Mouse (Mus musculus) right cerebral cortex, postnatal 10 days (tissue): ENCODE measurements at regions not wholly inside any gene's neighbourhood (a gene's known extent, or its start where the extent isn't known, plus 50 kb on each side); places are given as distances from the start of the nearest gene placed in this dataset.
A peak's percentile ranks its signal among the peaks of the same experiment; 100 is the strongest.

ENCODE experiments used
- DNase-seq, 2 experiments: peaks; one replicate each; pipeline ENCODE4 v3.0.0; 2021; ENCODE audit warnings: low spot score in 2 of 2

DNA sequence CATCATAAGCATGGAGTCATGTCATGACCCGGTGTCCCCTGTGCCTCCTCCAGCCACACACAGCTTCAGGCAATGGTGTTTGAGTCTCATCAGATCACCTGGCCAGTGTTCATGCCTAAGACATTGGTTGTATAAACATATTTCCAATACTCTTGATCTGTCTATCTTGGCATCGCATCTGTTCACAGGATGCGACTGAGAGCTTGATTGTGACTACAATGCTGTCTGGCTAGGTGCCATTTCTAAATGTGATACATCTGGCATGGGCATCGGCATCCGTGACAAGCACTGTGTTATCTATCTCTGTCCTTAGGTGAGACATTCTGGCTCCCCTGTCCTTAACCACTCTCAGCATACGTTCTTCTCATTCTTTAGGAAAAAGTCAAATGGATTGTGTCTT is 102.3 kb upstream of the Fut8 start:
- no peak for DNase-seq

DNA sequence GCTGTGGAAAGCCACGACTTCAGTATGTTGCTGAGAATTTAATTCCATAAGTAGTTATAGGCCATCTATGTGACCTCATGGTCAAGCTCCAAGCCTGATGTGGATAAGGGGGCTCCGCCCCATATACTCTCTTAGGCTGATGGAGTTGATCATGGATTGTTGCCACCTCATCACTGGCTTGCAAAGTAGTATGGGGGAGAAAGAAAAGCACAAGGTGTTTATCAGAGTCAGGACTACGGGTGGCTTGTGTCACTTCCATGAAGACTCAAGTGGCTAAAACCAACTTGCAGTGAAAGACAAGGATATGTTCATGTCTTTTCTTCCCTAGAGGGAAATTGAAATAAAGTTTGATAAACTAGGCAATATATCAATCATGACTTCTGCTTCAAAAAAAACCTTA is 102.9 kb upstream of the Fut8 start:
- no peak for DNase-seq

DNA sequence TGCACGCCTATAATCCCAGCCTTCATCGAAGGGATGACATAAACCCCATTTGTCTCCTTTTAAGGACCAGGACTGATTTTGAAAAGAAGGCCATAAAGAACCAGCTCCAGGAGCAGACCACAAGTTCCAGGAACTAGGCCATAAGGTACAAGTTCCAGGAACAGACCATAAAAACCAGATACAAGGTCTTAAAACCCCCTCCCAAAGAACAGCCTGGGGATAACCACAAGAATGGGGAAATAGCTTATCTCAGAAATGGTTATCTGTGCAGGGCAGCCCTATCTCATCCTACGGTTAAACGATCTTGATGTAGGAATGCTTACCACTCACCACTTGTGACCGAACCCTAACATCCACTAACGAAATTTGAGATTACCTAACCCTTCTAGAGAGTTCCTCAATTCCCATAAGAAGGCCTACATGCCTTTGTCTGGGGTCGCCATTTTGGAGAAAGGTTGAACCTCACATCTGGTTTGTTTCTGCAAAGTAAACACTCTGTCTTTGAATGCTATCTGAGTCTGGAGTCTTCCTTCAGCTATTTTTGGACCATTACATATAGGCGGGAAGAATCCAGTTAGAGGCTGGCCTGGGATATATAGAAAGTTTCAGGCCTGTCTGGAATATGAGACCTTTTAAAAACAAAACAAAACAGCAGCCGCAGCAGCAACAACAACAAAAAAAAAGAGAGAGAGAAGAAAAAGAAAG is 103.5 kb upstream of the Fut8 start:
- no peak for DNase-seq

DNA sequence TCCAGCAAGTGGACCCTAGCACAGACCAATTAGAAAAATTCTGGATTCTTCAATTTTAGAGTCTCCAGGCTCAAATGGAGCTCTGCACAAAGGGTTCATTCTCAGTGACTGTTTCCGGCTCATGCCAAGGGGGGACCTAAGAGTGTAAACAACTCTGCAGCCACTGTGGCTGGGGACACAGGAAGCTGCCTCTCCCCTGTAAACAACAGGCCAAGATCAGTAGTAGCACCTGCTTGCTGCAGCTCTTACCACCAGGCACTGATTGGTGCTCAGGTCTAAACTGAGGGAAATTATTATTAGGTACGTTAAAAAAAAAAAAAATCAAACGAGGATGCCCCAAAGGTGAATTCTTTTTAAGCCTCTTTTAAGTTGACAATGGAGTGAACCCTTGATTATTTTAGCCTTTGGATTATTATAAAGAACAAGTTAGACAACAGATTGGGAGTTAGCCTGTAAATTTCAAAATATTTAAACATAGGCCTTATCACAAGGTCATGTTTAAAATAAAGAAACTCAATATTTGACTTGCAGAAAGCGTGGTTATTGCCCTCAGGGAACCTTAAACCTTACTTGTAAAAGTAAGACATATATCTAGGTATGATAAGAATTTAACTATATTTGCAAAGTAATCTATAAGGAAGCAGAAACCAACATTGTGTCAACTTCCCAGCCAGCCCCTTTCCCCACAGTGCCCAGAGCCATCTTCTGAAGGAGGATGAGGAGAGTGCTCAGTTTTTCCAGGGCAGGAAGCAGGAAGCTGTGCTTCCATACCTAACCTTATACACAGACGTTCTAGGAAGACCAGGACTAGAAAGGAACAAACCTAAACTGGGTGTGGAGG is 104.2 kb upstream of the Fut8 start:
- no peak for DNase-seq

DNA sequence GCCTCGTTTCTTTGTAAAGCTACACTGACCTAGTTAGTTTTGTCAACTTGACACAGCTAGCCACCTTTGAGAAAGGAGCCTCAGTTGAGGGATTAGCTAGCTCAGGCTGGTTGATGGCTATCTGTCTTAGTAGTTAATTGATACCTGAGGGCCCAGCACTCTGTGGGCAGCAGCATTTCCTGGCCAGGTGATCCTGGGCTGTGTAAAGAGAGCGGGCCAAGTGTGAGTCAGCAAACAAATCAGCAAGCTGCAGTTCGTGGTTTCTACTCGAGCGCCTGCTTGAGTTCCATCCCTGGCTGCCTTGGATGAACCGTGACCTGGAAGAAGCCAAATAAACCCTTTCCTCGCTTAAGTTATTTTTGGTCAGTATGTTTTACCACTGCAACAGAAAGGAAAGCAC is 106.6 kb upstream of the Fut8 start:
- no peak for DNase-seq

DNA sequence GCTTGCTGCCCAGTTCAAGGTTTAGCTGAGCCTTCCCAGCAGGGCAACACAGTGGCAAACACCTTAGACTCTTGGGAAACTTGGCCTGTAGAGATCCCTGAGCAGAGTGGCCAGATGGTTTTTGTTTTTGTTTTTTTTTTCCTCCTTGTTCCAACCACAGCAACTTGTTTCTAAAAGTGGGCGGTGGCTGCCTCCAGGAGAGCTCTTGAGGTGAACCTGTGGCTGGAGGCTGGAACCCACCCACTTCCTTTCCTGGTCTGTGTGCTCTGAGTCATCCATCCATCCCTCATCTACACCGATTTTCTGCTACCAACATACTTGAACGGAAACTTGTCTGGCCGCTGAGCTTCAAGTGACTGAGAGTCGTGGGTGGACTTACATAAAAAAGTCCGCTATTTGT is 107.4 kb upstream of the Fut8 start:
- no peak for DNase-seq

DNA sequence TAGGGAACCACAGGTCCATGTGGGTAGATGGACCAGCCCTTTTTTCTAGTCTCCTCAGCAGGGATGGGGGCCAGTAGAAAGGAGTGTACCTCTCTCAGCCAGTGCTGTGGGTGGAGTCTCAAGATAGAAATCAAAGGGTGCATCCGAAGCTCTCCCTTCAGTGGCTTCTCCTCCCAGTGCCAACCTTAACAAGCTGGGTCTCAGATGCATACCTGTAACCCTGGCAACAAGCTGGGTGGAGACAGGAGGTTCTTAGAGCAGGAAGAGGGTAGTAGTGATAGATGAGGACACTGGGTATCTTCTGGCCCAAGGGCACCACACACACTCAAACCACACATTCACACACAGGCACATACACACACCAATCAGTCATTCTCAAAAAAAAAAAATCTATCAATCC is 113.7 kb upstream of the Fut8 start:
- no peak for DNase-seq

DNA sequence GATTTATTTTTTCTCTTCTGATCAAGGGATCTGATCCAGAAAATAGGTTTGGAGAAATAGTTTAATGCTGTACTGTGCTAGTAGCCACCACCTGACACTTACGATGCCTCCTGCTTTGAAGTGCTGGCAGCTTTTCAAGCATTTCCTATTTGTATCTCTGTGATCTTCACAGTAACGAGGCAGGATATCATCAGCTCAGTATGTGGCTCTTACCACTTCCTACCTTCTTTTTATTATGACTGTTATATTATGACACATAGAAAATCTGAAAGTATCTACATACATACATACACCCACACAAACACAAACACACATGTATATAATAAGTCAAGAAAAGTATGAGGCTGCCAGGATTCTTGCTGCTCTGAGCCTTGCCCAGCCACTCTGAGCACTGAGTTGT is 124.4 kb upstream of the Fut8 start:
- no peak for DNase-seq

DNA sequence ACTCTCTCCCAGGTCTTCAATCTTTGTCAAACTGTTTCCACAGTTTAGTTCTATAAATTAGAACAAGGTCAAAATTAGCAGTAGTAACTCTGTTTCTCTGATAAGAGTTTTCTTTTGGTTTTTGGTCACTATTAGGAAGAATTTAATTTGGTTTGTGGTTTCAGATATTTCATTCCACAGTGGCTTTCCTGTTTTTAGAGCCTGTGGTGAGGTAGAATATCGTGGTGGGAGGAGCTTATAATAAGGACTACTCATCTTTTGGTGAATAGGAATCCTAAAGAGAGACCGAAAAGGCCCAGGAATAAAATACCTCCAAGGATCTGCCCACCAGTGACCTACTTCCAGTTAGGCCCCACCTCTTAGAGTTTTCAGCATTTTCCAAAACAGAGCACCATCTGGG is 125.8 kb upstream of the Fut8 start:
- no peak for DNase-seq

DNA sequence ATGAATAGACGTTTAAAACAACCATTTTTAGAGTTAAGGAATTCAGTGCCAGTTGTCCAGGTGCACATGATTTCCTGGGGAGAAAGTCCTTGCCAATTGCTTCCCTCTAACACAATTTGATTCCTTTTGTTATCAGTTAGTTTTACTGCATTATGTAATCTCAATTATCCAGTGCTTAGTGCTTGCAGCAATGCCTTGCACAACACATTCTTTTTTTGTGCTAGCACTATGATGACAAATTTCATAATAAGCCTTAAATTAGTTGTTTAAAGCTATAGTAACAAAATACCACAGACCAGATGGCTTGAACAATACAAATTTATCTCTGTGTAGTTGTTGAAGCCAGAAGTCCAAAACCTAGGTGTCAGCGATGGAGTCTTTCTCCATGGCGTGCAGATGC is 130.7 kb upstream of the Fut8 start:
- no peak for DNase-seq

DNA sequence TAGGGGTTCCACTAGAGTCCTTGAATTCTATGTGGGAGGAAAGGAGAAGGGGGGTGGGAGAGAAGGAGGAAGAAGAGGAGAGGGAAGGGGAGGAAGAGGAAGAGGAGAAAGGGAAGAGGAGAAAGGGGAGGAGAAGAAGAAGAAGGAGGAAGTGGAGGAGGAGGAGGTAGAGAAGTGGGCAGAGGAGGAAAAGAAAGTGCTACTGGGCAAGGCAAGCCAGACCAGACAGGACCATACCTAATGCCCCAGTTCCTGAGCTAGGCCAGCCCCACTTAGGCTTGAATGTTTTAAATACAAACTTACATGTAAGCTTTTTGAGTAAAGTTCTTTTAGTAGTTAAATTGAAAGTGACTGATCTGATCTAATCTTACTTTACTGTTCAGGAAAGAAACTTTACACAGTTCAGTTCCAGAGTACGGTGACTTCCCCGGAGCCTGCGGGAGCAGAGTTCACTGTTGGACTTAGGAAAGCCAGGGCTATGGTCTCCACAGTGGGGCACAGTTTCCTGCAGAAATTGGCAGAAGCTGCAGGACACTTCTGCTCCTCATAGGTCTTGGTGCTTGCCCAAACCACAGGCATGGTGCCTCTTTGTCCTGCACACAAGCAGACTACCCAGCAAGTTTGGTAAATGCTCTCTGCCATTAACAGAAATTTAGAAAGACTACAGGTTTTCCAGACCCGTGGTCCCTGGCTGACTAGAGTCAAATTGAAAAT is 131.9 kb upstream of the Fut8 start:
- no peak for DNase-seq

DNA sequence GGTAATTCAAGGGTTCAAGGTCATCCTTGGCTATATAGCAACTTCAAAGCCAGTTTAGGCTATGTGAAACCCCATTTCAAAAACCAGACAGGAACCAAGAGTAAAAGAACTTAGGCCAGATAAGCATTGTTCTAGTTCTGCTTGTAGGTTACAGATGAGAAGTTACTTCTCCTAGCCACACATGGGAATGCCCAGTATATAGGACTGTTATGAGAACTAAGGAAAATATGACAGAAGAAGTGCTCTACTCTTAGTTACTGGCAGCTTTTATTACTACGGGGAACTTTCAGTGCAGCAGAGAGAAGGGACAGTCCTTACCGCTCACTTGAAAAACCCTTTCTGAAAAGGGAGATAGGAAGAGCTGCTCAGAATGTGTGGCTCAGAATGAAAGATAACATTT is 137.4 kb upstream of the Fut8 start:
- DNase-seq: no peak

DNA sequence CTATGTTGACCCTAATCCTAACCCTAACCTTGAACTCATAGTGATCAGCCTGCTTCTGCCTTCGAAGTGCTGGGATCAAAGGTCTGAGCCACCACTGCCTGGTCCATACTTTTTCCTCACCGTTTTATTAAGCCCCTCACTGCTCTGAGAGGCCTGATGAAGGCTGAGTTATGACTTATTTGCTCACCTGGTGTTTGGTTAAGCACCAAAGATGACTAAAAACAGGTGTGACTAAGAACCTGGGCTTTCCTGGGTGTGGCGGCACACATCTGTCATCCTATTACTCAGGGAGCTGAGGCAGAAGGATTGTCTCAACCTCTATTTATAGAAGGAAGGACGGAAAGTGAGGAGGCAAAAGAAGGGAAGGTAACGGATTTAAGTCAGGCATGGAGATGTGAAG is 137.5 kb upstream of the Max start:
- DNase-seq: no peak

DNA sequence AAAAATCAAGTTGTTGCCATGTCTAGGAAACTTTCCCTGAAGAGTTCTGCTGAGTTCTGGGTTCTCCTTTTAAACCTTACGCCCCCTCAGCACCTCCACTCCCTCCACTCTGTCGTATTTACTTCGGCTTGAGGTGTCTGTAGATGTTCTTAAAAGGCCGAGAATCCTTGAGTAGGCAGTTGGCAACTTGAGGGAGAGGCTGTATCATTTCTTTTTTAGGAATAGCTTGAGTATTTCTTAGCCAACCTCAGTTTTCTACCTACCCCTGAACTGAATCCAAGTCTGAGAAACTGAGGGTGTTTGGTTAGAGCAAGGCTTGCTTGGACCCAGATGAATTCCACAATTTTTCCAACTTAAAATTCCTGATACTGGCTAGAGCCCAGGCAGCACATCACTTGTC is 136.8 kb upstream of the Max start:
- no peak for DNase-seq

DNA sequence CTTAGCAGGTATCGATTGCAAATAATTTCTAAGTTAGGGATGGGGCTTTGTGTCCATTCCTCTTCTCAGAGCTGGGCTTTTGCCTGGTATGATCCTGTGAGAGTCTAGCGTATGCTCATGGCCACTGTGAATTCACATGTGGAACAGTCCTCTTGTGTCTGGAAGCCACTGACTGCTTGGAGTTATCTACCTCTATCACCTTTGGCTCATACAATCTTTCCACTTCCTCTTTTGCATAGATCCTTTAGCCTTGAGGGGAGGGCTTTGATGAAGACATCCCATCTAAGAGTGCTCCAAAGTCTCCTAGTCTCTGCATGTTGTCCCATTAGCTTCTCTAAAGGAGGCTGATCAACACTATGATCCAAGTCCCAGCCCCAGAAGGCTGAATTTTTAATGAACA is 135.8 kb upstream of the Max start:
- no peak for DNase-seq

DNA sequence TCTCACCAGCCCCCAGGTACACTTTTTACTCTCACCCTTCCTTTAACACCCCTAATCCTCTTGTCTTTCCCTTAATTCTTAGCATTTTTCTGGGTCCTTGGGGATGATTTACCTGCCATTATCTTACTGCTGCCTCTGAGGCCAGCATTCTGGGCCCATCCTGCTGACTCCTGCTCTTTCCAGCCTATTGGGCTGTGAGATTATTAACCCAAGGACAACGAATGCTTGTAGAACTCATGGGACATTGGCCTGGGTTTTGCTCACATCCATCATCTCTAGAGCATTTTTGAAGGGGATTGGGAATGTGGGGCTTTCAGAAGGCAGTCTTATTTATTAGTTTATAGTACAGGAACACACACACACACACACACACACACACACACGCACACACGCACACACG is 134.5 kb upstream of the Max start:
- DNase-seq: no peak

DNA sequence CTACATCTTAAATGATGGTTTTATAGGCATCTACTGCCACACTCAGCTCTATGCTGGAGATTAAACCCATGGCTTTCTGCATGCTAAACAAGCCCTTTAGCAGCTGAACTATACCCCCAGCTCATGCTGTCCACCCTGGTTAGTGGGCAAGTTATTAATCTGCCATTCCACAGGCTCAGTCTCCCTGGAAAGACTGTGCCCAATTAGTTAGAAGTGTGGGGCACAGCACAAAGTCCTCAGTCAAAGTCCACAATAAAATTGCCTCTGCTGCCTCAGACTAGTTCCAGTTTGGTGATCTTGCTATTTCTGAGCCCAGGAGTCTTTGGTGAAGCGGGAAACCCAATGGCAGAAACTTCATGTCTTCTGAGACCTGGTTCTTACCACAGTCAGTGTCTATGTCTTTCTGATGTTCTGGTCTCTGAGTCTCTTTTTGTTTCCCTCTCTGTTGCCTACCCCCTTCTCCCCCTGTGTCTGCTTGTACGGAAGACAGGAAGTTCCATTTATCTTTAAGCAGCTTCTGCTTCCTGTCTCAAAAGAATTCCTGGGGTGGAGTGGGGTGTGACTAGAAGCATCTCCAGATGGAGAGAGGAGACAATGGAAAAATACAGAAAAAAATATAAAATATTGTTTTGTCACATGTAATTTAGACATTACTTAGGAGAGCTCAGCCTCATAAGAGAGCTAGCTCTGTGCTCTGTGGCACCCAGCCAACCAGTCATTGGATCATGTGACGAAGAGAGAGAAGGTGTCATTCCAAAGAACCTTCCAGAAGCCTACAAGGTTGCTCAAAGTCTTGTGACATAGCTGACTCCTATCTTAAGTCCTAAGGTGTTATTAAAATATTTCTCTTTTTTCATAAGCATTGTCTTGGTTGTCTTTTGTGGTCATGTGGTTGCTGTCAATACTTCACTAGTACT is 133.3 kb upstream of the Max start:
- no peak for DNase-seq

DNA sequence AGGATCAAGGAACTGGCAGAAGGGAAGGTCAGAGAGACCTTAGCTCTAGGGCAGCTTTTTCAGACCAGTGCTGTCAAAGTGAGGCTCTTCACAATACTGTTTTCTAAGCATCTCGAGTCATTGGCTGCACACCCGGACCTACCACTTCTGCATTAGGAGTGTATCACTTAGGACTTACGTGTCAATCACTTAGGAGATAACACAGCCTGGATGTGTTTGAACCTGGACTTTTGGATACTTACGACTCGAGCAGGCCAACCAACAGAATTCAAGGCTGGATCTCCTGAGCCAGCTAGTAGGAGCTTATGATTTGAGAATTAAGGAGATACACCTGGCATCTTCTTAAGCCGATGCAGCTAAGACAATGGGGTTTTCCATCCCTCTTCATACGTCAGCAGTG is 132.2 kb upstream of the Max start:
- no peak for DNase-seq

DNA sequence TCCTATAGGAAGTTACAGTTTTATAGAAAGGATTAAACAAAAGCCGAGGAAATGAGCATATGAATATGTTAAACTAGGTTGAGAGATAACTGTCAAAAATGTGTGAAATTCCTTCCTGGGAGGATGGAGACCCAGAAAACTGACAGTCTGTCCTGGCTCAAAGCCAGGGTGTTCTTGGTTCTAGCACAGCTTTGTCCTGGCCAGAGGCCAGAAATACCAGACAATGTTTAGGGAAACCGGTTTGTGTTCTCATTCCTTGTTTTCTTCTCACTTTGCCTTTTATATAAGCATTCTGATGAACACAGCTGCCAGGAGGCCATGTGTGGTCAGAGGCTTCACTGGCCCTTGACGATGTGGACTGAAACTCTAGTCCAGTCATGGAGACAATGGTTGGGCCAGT is 130.7 kb upstream of the Max start:
- peak; percentile 44 to 54 for DNase-seq

DNA sequence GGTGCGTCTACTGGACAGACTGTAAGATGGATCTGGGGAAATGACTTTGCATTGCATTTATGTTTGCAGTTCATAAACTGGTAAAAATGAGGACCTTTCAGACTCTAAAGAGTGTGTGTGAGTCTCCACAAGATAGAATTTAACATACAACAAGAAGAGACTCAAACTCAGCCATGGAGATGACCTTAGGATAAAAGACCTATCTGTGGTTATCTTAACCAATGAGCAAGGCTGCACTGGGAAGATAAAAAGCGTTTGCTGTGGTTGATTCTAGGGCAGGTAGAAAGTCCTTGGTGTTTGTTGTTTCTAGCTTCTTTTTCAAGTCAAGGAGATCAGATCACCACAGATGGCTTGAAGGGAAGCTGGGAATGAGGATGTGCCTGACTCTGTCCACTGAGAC is 130.1 kb upstream of the Max start:
- DNase-seq: no peak

DNA sequence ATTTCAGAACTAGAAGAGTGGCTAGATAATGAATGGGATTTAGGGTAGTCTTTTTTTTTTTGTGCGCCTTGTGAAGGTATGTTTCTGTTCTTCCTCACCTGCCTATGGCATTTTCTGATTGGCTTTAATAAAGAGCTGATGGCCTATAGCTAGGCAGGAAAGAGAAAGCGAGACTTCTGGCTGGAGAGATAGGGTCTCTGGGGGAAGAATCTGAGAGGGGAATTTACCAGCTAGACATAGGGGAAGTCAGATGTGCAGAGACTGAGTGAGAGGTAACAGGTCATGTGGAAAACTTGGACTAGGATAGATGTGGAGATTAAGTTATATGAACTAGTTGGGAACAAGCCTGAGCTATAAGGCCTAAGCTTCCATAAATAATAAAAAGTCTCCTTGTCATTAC is 129.7 kb upstream of the Max start:
- no peak for DNase-seq

DNA sequence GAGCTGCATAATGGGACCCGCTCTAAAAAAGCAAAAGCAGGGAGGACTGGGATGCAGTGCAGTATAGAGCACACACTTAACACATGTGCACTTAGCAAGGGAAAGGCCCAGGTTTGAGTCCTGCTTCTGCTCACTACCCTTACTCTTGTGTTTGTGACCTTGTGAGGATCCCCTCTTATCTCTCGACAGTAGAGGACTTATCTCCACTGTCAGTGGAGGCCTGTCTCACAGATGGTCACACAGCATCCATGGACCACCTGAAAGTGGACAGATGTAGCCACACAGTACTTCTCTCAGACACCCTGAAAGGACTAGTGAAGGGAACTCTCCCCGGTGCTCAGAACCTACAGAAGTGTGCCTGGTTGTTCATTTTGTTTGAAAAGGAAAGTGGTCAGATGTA is 128.5 kb upstream of the Max start:
- DNase-seq: no peak
